Mouse (Mus musculus) bone marrow macrophage, adult 2 months (primary cell): ENCODE results near the gene Adh6a.

Source experiments
- CTCF ChIP-seq: IDR thresholded peaks from 2 replicates; pipeline ENCODE4 v1.5.1; 2012; ENCODE audit warnings: low read depth, mild to moderate bottlenecking, low read length, moderate library complexity
- POLR2A ChIP-seq: IDR thresholded peaks from 2 replicates; pipeline ENCODE4 v1.6.1; 2012; ENCODE audit warnings: mild to moderate bottlenecking, low read depth, low read length, borderline replicate concordance

DNA sequence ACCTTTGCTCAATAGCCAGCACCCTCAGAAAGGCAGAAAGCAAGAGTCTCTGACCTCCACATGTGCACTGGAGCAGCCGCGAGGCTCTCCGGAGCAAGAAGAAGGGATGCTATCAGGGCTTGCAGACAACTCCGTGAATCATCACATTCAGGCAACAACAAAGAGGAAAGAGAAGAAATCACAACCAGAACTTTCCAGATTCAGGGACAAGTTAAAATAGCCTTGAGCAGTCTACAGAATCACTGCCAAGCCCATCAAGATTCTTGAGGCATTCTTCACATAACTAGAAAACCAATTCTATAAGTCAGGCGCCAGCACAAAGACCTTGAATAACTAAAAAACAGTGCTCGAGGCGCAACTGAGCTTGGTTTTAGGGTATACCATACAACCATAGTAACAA, 40.0 kb upstream of the Adh6a start:
- TF ChIP-seq POLR2A (no peak), CTCF (no peak)
